Mouse (Mus musculus) bone marrow macrophage, adult 2 months (primary cell): ENCODE results near the gene Bves. TPM values are rescaled to one million over a fixed set of nuclear protein-coding genes. Genes with fewer than 3 reads are reported as not detected.
"Not testable (repeated sequence)": the region's sequence is repeated elsewhere in the genome, so short reads cannot be mapped to it uniquely, and the experiment has no call there.

Experiments
- H3K27ac ChIP-seq: 2 replicates; pipeline ENCODE4 v1.5.1; 2012; ENCODE audit warnings: low read depth, low read length; ENCODE audit not compliant: insufficient read depth
- H3K4me1 ChIP-seq: 2 replicates; pipeline ENCODE4 v1.6.1; 2012; ENCODE audit warnings: low read length; ENCODE audit not compliant: control insufficient read depth, insufficient read depth
- H3K4me3 ChIP-seq: 2 replicates; pipeline ENCODE4 v1.5.1; 2012; ENCODE audit warnings: mild to moderate bottlenecking, low read length, moderate library complexity; ENCODE audit not compliant: insufficient read depth
- CTCF ChIP-seq: IDR thresholded peaks from 2 replicates; pipeline ENCODE4 v1.5.1; 2012; ENCODE audit warnings: low read depth, mild to moderate bottlenecking, low read length, moderate library complexity
- POLR2A ChIP-seq: IDR thresholded peaks from 2 replicates; pipeline ENCODE4 v1.6.1; 2012; ENCODE audit warnings: mild to moderate bottlenecking, low read depth, low read length, borderline replicate concordance
- polyA plus RNA-seq: library from polyadenylated mRNA; stranded (reverse); fragments of >200 nt; gene quantifications from 2 replicates; pipeline ENCODE4 v1.2.4, GENCODE M21; 2012; ENCODE audit not compliant: missing spikeins, insufficient read depth, insufficient read length

Bves gene
- polyA plus RNA-seq, 1 experiment = not detected

DNA sequence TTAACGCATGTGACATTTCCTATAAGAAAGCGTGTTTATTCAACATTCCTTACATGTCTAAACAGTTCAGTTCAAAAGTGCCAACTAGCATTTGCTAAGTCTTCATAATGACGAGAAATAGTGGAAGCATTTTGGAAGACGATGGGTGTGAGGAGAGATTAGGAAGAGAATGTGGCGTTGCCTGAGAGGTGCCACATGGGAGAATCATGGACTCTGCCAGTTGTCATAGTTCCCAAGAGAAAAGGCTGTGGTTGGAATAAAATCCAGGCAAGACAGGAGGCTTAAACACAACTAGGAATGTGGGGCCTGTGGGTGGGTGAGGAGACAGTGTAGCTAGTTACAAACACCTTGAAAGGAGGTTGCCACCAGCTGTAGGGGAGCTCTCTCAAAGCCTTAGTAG, 30.4 kb upstream of the Bves start:
- no peak overlapping the region for H3K27ac ChIP-seq

DNA sequence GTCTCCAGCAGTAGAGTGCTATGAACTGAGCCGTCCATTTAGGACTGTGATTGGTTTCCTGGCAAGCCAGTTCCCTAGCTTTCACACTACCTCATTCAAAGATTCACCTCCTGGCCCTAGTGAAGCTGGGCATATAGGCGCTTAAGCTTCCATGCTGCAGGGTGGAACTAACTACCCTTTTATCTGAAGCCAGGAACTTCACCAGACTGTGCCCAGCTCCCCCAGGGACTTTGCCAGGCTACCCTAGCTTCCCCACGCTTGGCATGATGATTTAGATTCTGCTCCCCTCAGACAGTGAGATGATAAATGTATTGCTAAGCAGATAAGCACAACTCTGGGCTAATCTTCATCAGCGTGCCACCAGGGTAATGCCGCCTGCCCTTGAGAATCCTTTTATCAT, 24.4 kb upstream of the Bves start:
- Histone ChIP-seq H3K4me3 (no peak overlapping the region), H3K27ac (no peak overlapping the region), H3K4me1 (no peaks in the 10 kb centered on the region)
- TF ChIP-seq CTCF (no peak), POLR2A (no peak)

More for the DNA sequence above, 30.4 kb upstream of the Bves start:
- TF ChIP-seq CTCF (no peak), POLR2A (no peak)
- Histone ChIP-seq H3K4me3 (no peak overlapping the region), H3K4me1 (no peaks in the 10 kb centered on the region)

DNA sequence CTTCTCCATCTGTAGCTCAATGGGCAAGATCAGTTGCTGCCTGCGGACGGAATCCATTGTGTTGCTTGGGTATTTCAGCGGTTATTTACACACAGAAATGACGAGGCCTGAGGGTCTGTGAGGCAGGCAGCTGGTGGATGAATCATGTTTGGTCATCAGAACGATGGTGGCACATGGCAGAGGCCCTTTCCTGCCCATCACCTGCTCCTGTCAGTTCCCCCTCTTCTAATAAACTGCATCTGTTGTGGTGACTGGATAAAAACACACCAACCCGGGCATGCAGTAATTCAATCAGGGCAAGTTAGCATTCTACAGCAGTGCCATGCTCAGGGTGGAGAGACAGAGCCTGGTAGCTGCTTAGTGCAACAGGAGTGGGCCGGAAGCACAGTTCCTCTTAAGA, 23.9 kb upstream of the Bves start:
- H3K4me1 ChIP-seq = no peaks in the 10 kb centered on the region

DNA sequence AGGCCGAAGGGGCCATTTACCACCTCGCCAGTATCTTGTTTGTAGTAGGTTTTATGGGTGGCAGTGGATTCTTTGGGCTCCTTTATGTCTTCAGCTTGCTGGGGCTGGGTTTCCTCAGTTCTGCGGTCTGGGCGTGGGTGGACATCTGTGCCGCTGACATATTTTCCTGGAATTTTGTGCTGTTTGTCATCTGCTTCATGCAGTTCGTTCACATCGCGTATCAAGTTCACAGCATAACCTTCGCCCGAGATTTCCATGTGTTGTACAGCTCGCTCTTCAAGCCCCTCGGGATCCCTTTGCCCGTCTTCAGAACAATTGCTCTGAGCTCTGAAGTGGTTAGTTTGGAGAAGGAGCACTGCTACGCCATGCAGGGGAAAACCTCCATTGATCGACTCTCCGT, 20.7 kb upstream of the Bves start:
- TF ChIP-seq POLR2A = no peak
- no peaks in the 10 kb centered on the region for H3K4me1 ChIP-seq
- H3K4me3 ChIP-seq = no peak overlapping the region

More for the DNA sequence above, 23.9 kb upstream of the Bves start:
- no peak for TF ChIP-seq CTCF
- no peak for TF ChIP-seq POLR2A
- Histone ChIP-seq H3K4me3 (no peak overlapping the region), H3K27ac (no peak overlapping the region)

DNA sequence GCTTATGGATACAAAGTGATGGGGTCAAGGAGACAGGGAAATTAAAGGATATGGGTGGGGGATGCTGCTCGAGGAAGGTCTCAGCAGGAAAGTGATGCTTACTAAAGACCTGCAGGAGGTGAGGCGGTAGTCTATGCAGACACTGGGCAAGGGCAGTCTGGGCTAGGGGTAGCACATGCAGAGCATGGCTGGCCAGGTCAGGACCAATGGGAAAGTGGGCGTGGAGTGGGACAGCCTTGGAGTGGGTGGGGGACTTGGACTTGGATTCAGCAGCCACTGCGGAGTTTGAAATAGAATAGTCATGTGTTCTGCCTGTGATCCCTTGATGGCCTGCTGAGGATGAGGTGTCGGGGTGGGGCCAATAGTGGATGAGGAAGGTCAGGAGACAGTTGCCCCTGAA, 16.6 kb upstream of the Bves start:
- Histone ChIP-seq H3K27ac (no peak overlapping the region), H3K4me1 (no peaks in the 10 kb centered on the region)
- TF ChIP-seq POLR2A (no peak), CTCF (no peak)

More for the DNA sequence above, 20.7 kb upstream of the Bves start:
- H3K27ac ChIP-seq = no peak overlapping the region

DNA sequence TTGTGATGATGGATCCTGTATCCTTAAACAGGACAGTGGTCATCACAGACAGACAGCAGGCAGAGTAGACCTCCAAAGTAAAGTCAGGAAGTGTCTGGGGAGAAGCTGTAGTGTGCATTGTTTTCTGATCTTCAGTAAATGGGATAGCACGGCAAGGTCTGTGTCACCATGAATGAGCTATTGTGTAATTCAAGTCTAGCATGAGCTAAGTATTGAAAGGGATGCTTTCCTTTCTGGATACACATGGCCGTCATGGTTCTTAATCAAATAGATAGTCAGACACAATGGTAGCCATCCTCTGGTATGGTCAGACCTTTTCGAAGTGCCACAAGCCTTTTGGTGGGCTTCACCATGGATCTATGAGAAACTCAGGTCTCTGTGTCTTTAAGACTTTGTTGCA, 15.3 kb upstream of the Bves start:
- TF ChIP-seq CTCF = no peak
- no peak for TF ChIP-seq POLR2A
- H3K27ac ChIP-seq = no peak overlapping the region

More for the DNA sequence above, 16.6 kb upstream of the Bves start:
- H3K4me3 ChIP-seq = no peak overlapping the region

DNA sequence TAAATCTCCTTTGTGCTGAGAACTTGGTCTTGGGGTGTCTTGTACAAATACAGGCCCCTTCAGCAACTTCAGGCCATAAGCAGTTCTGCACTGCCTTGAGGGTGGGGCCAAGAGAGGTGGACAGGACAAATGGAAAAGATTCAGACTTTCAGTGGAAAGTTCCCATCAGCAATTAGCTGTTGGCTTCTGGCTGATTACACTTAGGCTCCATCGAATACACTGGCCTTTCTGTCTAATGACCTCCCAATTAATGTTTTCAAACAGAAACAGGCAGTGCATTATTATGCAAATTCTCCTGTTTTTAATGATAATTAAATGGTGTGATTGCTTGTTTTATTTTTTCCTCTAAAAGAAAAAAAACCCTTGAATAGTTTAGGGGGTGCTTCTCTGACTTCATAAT, 11.4 kb upstream of the Bves start:
- no peaks in the 10 kb centered on the region for H3K4me1 ChIP-seq
- no peak overlapping the region for H3K4me3 ChIP-seq

More for the DNA sequence above, 15.3 kb upstream of the Bves start:
- Histone ChIP-seq H3K4me3 (no peak overlapping the region), H3K4me1 (no peaks in the 10 kb centered on the region)

DNA sequence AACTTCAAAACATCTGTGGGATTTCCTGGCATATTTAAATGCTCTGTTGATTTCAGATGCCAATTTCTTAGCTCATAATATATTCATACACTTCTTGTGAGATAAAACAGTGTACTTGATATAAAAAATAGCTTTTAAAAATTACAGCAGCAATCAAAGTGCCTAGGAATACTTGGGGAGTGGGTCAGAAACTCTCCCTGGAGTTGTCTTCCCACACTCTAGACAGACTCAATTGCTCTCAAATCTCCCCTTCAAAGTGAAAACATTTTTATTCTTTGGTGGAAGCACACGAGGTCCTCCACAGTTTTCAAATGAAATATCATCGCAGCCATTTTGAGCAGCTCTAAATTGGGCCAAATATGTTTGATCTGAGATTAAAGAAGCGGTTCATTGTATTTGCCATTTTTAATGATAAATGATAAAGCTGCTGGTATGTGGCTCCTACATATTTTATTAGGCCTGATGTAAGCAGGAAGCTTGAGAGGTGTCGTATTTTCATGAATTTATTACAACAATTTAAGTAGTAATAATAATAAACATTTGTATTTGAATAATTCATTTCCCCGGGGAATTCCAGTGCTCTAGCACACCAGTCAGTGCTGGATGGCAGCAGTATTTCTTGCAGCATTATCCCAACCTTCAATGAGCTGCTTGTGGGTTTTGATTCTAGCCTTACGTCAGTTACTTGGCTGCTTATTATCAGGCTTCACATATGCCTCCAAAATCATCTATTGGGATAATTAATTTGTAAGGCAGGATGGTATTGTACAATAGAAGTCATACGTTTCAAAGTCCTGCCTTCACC, 7.2 kb upstream of the Bves start:
- Histone ChIP-seq H3K4me3 (no peak overlapping the region), H3K4me1 (no peaks in the 10 kb centered on the region), H3K27ac (no peak overlapping the region)
- TF ChIP-seq POLR2A (no peak), CTCF (no peak)

More for the DNA sequence above, 11.4 kb upstream of the Bves start:
- H3K27ac ChIP-seq = no peak overlapping the region
- TF ChIP-seq CTCF (no peak), POLR2A (no peak)

DNA sequence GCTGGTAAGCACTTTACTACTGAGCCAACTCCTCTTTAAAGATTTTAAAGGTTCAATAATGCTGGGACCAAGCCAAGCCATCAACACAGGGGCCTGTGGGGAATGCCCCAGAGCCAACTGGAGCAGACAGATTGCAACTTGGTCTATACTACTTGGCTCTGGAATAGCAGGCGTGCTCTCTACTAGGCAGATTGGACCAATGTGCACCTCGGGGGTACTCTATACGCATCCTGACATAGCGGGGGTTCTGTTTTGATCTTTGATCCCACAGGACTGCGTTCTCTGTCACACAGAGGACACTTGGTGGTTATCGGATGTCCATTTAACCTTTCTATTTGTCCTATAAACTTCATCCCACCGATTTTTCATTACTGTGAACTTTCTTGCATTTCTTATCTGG, 647 bp upstream of the Bves start:
- Histone ChIP-seq H3K4me1 (no peaks in the 10 kb centered on the region), H3K4me3 (no peak overlapping the region), H3K27ac (no peak overlapping the region)
- TF ChIP-seq CTCF = no peak
- TF ChIP-seq POLR2A = no peak

DNA sequence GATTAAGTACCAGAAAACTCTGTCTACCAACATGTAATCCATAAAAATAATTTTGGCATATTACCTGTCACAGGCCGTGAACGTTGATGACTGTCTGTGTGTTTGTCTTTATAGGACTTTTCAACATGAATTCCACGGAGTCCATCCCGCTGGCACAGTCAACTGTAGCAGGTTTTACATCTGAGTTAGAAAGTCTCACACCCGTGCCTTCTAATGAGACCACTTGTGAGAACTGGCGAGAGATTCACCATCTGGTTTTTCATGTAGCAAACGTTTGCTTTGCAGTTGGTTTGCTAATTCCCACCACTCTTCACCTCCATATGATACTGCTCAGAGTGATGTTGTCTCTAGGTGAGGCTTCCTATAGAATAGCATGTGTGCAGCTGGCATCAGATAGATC, 3.5 kb downstream of the Bves start:
- TF ChIP-seq CTCF = no peak
- no peak for TF ChIP-seq POLR2A
- H3K4me1 ChIP-seq = no peaks in the 10 kb centered on the region
- H3K27ac ChIP-seq = no peak overlapping the region
- no peak overlapping the region for H3K4me3 ChIP-seq

DNA sequence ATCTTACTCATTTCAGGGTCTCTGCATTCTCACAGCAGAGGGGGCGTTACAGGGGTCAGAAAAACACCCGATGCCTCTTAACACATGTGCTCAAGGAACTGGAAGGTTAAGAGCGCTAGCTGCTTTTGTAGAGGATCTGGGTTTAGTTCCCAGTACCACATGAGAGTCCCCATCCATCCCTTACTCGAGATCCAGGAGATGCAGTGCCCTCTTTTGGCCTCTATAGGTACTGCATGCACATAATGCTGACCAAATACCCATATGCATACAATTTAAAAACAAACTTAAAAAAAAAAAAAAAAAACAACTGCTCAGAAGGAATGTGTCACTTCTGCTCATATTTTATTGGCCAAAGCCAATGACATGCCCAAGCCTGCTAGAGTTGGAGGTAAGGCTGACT, 8.8 kb downstream of the Bves start:
- no peak for TF ChIP-seq POLR2A
- no peak for TF ChIP-seq CTCF
- Histone ChIP-seq H3K27ac (no peak overlapping the region), H3K4me1 (no peaks in the 10 kb centered on the region), H3K4me3 (no peak overlapping the region)

DNA sequence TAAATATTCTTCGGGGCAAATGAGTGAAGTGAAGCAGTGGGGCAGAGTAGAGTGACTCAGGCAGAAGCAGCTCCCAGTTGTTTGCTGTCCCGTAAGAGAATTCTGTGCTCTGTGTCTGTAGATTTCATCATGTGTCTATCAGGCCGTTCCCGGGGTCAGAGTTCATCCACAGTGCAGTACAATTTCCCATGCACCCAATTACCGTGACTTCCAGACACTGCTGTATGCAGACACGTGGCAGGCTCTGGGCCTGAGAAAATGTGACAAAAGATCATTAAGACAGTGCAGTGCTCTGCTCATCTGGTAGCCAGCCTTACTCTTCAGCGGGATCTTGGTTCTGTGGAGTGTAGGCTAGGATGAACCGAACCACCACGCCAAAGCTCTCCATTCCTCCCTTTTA, 9.6 kb downstream of the Bves start:
- no peak overlapping the region for H3K4me3 ChIP-seq
- H3K27ac ChIP-seq = no peak overlapping the region
- no peaks in the 10 kb centered on the region for H3K4me1 ChIP-seq
- TF ChIP-seq POLR2A = no peak
- no peak for TF ChIP-seq CTCF

DNA sequence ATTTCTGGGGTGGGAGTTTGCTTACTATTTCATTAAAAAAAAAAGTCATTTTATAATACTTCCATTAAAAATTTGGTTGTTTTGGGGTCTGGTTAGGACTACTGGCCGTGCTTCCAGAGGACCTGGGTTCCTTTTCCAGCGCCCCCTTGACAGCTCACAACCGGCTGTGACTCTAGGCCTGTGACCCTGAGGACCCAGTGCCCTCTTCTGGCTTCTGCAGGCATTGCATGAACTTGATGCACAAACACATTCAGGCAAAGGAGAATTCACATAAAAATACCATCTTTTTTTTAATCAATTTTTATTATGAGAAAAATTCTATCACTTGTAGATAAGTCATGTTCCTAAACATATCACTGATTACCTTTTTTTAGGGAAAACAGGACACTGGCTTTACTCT, 12.6 kb downstream of the Bves start:
- H3K4me1 ChIP-seq, H3K4me3 ChIP-seq, H3K27ac ChIP-seq: not testable (repeated sequence)
